Mouse (Mus musculus): ENCODE data around the gene Krtap10-10.

Gene Krtap10-10

GRCm38 (mm10) chr10:77869651-77870050, 33.9 kb downstream of the Krtap10-10 start:
- DNase-seq = no peak

GRCm38 (mm10) chr10:77878985-77879384, 43.2 kb downstream of the Krtap10-10 start:
- DNase-seq = peak; percentile 21 to 31

GRCm38 (mm10) chr10:77880305-77880704, 44.6 kb downstream of the Krtap10-10 start:
- no peak for DNase-seq

- no peak for DNase-seq
These were observed 46.8 kb downstream of the Krtap10-10 start for GRCm38 (mm10) chr10:77882553-77882952.

- no peak for DNase-seq
These were observed 50.4 kb downstream of the Krtap10-10 start for GRCm38 (mm10) chr10:77886007-77886747.
